Mouse (Mus musculus): Measurements from ENCODE around the gene Srcap. TPM values are rescaled to one million over a fixed set of nuclear protein-coding genes. Genes with fewer than 3 reads are reported as not detected.
A peak's percentile ranks its signal among the peaks of the same experiment; 100 is the strongest.
"Not testable (repeated sequence)": the region's sequence is repeated elsewhere in the genome, so short reads cannot be mapped to it uniquely, and the experiment has no call there.

Gene Srcap
- polyA plus RNA-seq, 1 experiment, result 14.9 TPM

DNA sequence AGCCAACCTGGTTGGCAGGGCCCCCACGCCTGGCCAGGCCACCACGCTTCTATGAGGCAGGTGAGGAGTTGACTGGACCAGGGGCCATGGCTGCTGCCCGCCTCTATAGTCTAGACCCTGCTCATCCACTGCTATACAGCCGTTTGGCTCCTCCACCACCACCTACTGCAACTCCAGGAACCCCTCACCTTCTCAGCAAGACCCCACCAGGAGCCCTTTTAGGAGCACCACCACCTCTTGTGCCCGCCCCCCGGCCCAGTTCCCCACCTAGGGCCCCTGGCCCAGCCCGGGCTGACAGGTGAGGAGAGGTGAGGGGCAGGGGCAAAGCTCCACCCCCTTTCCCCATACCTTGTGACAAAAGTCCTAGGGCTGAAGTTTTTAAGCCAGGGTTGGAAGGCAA, 21.8 kb upstream of the Srcap start:
- DNase-seq (ENCODE audit: low read depth), result no peak

DNA sequence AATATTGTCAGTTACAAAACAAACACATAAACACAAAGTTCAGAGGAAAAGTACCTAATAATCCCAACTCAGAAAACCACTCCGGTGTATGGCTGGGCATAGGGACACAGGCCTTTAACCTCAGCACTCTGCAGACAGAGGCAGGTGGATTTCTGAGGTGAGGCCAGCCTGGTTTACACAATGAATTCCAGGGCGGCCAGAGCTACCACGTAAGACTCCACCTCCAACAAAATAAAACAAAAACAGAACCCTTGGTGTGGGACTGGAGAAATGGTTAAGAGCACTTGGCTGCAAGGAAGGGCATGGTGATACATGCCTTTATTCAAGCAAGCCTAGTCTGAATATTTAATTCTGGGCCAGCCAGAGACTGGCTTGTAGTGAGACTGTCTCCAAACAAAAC, 19.9 kb upstream of the Srcap start:
- no peak for DNase-seq (ENCODE audit: low read depth)

DNA sequence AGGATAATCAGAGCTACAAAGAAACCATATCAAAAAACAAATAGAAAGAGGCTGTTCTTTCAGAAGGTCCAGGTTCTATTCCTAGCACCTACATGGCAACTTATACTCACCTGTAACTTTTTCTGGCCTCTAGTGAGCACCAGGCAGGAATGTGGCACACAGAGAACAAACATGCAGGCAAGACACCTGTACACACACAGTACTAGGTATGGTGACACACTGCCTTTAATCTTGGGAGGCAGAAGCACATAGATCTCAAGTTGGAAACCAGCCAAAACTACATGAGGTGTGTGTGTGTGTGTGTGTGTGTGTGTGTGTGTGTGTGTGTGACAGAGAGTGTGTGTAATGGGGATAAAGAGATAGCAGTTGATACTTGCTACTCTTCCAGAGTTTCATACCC, 17.1 kb upstream of the Srcap start:
- DNase-seq (ENCODE audit: low read depth), result no peak

DNA sequence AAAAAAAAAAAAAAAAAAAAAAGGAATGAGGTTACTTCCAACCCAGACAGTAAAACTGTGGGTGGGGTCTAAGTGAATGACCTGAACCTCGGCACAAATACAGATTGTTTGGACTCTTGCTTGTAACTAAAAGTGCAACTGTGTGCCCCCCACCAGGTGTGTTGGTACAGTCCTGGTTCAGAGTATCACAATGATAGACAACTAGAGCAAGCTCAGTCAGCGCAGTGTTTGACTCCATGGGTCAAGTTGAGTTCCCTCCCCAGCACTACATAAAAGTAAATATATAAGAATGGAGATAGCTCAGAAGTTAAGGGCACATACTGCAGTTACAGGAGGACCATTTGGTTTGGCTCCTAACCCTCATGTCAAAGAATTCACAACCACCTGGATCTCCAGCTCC, 14.4 kb upstream of the Srcap start:
- DNase-seq (ENCODE audit: low read depth), result no peak

DNA sequence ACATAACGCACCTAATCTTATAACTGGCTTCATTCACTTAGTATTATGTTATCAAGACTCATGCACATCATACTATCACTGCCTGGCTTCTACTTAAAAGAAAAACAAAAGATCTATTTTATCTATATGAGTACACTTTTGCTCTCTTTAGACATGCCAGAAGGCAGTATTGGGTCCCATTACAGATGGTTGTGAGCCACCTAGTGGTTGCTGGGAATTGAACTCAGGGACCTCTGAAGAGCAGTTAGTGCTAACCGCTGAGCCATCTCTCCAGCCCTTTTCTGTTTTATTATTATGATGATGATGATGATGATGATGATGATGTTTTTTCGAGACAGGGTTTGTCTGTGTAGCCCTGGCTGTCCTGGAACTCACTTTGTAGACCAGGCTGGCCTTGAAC, 13.4 kb upstream of the Srcap start:
- no peak for DNase-seq (ENCODE audit: low read depth)

DNA sequence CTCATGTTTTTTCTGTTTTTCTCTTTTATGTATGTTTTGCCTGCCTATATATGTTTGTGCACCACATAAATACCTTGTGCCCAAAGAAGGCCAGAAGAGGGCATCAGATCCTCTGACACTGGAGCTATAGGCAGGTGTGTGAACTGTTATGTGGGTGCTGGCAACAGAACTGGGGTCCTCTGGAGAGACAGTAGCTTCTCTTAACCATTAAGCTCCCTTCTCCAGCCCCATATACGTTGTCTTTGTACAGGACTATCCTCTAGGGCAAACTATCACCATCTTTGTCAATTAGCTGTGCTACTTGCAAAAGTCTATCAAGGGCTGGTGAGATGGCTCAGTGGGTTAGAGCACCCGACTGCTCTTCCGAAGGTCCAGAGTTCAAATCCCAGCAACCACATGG, 3.5 kb upstream of the Srcap start:
- DNase-seq (ENCODE audit: low read depth), result no peak

DNA sequence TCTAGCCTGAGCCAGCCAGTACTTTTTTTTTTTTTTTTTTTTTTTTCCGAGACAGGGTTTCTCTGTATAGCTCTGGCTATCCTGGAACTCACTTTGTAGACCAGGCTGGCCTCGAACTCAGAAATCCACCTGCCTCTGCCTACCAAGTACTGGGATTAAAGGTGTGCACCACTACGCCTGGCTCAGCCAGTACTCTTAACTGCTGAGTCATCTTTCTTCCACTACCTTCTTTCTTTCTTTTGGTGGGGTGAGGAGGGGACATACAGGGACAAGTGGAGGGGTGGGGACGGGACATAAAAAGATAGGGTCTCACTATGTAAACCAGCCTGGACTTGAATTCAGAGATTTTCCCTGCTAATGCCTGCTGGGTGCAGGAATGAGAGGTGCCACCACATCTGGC, 2.0 kb upstream of the Srcap start:
- not testable (repeated sequence) for DNase-seq (ENCODE audit: low read depth)

DNA sequence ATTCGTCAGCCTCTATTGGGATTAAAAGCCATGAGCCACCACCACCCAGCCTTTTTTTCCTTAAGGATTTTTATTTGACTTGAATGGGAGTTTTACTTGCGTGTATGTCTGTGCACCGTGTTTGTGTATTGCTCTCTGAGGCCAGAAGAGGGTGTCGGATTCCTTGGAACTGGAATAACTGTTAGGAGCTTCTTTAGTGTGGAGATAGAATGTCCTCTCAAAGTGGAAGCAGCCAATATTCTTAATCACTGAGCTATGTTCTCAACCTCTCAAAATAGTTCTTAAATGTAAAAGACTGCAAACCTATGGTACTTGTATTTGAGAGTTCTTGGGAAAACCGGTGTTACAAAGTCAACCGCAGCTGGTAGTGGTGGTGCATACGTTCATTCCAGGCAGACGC, 542 bp upstream of the Srcap start:
- DNase-seq (ENCODE audit: low read depth), result no peak

DNA sequence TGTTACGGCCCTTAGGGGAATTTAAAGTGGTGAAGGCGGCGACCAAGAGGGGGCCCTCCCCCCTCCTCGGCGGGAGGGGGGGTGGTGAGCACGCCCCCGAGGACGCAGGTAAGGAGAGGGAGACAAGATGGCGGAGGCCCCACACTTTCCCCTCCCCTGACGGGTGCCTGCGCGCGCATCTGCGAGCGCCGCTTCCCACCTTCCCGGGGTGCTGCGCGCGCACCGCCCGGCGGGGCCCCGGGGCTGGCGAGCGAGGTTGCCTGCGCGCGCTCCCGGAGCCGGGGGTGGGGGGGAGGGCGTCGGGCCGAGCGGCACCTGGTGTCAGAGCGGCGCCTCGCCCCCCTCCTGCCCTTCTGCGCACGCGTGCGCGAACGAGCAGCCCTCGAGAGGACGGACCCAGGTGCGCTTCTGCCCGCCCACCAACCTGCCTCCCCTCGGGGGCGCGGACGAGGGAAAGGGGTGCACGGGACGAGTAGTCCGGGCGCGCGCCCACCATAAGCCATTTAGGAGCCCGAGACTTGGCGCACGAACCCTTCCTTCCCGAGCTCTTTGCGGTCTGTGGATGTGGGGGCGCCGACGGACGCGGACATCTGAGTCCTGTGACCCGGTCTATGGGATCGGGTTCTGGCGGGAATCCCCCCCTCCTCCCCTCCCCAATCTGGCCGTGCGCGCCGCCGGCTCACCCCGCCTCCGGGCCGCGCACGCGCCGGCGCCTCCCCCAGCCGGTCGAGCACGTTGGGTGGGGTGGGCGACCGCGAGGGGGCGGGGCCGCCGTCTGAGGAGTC, 640 bp downstream of the Srcap start:
- DNase-seq (ENCODE audit: low read depth), result no peak

DNA sequence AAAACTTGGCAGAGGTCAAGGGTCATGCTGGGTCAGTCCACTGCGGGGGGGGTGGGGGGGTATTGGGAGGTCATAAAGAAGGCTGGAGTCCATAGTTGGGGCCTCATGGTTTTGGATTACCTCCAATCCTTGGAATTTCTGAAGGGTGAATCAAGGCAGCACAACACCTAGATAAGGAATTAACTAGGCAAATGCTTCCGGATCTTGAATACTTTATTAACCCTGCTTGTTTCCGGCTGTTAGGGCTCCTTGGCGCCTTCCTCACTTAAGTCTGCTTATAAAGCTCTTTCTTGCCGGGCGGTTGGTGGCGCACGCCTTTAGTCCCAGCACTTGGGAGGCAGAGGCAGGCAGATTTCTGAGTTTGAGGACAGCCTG, 1.2 kb downstream of the Srcap start:
- no peak for DNase-seq (ENCODE audit: low read depth)

DNA sequence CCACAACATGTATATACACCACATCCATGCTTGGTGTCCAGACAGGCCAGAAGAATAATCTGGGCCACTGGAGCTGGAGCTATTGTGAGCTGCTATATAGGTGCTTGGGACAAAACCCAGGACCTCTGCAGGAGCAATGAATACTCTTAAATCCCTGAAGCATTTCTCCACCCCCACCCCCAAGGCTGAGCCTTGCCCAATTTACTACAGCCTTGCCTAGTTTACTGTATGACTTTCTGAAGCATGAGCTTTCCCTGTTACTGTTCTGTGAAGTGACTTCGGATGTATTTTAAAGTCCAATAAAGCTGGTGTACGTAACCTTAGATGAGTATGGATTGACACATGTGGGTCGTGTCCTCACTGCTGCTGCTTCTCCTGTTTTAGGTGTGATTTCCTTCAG, 2.0 kb downstream of the Srcap start:
- no peak for DNase-seq (ENCODE audit: low read depth)

DNA sequence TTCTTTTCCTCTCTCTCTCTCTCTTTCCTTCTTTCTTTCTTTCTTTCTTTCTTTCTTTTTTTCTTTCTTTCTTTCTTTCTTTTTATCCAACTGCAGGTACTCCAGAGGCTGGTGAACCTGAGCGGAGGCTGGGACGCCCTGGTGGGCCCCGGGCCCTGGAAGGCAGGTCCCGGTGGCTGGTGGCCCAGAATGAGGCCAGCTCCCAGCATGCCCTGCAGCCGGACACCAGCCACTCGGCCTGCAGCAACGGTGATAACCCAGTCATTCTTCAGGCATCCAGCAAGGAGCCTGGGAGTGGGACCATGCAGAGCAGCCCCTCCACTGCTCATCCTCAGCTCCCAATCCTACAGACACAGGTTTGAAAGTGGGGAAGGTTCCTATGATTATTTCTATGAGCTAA, 4.1 kb downstream of the Srcap start:
- DNase-seq (ENCODE audit: low read depth), result no peak

DNA sequence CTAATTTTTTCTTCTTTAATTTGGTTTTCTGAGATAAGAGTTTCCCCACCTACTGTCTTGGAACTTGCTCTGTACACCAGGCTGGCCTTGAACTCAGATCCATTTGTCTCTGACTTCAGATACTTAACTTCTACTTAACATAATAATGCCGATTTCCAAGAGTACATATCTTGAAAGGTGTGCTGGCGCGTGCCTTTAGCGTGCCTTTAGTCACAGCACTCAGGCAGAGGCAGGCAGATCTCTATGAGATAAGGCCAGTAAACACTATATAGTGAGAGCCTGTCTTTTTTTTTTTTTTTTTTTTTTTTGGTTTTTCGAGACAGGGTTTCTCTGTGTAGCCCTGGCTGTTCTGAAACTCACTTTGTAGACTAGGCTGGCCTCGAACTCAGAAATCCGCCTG, 4.6 kb downstream of the Srcap start:
- no peak for DNase-seq (ENCODE audit: low read depth)

DNA sequence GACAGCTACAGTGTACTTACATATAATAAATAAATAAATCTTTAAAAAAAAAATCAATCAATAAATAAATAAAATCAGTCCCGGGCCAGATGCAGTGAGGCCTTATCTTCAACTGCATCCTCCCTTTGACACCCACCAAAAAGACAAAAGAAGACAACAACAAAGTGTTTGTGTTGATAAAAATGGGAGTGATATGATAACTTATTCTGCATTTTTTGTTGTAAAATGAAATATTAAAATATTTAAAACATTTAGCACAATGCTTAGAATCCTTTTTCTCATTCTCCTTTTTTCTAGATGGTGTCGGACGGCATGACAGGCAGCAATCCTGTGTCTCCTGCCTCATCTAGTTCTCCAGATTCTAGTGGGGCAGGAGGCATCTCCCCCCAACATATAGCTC, 7.5 kb downstream of the Srcap start, which contains the start of gene Gm42715:
TSS of gene Gm42715 (plus strand) at position 301 of the 400 bp plus-strand sequence.
- DNase-seq (ENCODE audit: low read depth), result no peak

DNA sequence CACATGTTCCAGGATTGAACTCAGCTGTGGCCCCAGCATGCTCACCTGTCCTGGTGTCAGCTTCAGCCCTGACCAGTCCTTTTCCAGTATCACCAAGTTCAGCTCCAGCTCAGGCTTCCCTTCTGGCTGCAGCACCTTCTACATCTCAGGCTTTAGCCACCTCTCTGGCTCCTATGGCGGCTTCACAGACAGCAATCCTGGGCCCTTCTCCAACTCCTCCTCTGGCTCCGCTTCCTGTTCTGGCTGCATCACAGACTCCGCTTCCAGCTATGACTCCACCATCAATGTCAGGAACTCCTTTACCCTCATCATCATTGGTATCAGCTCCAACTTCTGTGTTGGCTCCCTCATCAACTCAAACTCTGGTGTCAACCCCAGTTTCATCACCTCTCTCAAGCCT, 29.9 kb downstream of the Srcap start:
- DNase-seq (ENCODE audit: low read depth), result no peak

DNA sequence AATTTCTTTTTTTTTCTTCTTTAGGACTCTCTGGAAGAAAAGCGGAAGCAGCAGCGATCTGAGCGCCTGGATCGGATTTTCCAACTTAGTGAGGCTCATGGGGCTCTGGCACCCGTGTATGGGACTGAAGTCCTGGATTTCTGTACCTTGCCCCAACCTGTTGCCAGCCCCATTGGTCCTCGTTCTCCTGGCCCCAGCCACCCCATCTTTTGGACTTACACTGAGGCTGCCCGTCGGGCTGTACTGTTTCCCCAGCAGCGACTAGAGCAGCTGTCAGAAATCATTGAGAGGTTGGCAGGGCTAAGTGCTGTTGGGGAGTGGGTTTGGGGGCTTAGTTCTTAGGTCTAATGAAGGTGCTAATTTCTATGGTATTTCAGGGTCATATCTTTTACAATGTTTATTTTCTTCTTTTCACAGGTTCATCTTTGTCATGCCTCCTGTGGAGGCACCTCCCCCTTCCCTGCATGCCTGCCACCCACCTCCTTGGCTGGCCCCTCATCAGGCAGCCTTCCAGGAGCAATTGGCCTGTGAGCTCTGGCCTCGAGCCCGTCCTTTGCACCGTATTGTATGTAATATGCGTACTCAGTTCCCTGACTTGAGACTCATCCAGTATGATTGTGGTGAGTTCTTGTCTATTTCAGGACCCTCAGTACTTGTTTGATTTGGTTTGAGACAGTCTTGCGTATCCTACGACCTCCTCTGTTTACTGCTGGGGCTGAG, 37.5 kb downstream of the Srcap start:
- no peak for DNase-seq (ENCODE audit: low read depth)

DNA sequence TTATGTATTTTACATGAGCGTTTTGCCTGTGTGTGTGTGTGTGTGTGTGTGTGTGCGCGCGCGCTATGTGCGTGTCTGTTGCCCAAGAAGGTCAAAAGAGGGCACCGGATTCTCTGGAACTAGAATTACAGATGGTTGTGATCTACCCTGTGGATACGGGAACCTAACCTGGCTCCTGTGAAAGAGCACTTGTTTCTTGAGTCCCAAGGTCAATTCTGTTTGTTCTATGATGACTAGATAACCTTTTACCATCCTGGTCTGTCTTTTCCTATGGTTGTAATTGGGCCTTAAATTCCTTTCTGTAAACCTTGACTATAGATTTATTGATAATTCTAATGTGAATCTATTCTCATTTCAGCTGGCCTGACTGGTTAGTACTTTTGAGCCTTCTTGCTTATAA, 39.8 kb downstream of the Srcap start:
- no peak for DNase-seq (ENCODE audit: low read depth)

DNA sequence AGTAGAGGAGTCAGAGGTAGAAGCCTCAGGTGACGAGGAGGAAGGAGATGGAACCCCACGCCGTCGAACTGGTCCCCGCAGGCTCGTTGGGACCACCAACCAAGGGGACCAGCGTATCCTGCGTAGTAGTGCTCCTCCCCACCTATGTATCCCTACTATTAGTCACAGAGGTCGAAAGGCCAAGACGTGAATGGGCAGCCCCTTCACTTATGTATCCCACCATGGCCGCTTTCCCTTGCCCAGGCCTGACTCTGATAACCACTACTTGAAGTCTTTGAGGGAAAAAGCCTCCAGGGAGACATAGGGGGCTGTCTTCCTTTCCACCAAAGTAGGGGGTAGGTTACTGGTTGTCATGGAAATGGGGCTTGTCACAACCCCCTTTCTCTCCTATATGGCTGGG, 48.8 kb downstream of the Srcap start:
- no peak for DNase-seq (ENCODE audit: low read depth)

DNA sequence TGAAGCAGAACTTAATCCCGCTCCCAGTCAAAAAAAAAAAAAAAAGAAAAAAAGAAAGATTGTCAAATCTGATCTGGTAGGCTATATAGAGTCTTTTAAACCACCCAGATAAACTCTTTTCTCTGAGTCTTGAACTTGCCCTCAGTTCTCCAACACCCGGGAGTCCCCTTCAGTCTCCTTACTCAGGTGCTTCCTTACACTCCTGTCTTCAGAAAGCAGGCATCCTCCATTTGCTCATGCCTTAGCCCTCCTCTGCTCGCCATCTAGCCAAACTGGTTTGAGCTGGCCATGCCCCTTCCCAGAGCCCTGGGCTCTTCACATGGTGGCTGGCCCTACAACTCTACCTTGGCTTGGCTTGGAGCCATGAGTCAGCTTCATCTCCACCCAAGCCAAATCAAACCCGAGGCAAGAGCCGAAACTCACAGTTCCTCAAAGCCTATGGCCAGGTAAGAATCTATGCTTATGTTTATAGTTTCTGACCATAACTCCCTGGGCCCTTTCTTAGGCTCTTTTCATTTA, 49.6 kb downstream of the Srcap start, which contains the start of gene Tmem265:
TSS of gene Tmem265 (plus strand) at position 51 of the 519 bp plus-strand sequence.
- no peak for DNase-seq (ENCODE audit: low read depth)

DNA sequence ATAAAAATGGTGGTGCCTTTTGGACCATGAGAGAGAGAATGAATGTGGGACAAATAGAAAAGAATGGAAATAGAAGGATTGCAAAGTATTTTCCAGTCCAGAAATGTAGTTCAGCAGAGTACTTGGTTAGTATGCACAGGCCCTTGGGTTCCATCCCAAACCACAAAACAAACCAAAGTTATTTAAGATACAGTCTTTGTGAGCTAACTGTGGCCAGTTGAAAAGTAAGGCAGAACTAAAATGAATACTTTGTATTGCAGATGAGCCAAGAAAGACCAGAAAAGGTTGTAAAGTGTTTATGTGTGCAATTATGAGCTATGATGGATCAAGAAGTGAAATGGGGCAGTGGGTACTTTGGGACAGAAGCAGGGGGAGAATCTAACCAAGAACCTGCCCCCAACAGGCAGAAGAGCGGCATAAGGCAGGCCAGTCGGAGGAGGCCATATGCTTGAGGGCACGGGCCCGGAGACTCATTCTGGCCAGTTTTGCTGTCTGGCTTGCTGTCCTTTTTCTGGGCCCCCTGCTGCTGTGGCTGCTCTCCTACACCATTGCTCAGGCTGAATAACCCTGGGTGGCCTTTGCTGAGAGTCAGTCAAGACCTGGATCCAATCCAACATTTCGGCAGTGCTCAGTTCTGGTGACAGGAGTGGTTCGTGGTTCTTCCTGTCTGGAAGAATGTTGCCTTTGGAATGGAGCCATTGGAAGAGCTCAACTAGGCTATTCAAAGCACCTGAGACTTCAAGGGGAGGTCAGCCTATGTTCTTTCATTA, 52.8 kb downstream of the Srcap start:
- peak; percentile 74 for DNase-seq (ENCODE audit: low read depth)

DNA sequence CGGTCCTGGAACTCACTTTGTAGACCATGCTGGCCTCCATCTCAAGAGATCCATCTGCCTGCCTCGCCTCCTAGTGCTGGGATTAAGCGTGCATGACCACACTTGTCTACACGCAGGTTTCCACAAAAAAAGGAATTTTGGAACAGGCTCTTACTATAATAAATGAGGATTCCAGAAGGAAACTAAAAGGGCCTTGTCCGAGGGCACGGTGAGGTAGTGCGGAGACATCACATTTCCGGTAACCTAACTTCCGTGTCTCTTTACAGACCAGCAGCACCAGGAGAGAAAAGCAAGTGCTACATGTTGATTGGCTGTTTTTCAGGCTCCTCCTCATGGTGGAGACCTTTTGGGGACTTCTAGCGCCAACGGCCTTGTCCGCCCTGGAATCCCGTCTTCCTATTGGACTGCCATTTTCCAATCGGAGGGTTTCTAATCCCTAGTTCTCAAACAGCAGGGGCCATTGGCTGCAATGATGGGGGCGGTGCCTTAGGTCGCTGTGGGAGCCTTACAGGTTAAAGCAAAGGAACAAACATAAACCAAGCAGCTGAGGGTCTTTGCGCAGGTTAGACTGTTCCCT, 61.2 kb downstream of the Srcap start, which contains the start of gene Phkg2:
TSS of gene Phkg2 (plus strand) at position 446 of the 577 bp plus-strand sequence.
- DNase-seq (ENCODE audit: low read depth), result peak; percentile 95

DNA sequence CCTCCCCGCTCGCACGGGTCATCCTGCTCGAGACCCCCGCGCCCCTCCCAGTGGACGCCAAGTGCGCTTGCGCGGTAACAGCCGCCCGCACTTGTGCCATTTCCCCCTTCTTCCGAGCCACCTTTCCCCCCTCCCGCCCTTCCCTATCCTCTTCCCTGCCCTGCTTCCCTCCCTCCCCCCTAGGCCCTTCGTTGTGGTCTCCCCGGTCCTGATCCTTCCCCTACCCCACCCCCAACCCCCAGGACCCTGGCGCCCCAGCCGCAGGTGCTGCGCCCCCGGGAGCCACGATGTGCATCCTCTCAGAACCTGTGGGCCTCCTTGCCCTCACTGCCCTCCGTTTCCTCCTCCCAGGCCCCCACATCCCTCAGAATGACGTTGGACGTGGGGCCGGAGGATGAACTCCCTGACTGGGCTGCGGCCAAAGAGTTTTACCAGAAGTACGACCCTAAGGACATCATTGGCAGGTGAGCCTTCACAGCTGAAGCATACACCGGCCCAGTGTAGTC, 61.8 kb downstream of the Srcap start:
- DNase-seq (ENCODE audit: low read depth), result no peak

All from gonadal fat pad, adult 2 months (tissue).